Mouse (Mus musculus) layer of hippocampus, adult 8-10 months (tissue): Measurements from ENCODE around the gene Tmem88b. TPM values are rescaled to one million over a fixed set of nuclear protein-coding genes. Genes with fewer than 3 reads are reported as not detected.

ENCODE experiments used
- microRNA-seq, 2 experiments: library from miRNA; unstranded; fragments of <30 nt; microRNA quantifications; one replicate each; pipeline ENCODE4 v1.2.0; 2022
- total RNA-seq, 4 experiments: library from RNA; stranded (reverse); gene quantifications; 2 replicates each; pipeline ENCODE4 v1.2.4; 2022

Tmem88b gene
- total RNA-seq, 4 experiments from 2014 or later: 30.2 to 36.9 (median 34.5) TPM

Small RNAs within 50 kb of the gene (microRNA-seq; reads per million reads assigned to microRNA genes)
- 0 reads per million in 2 experiments for gene Gm27743

Other genes starting within 250 kb of the Tmem88b start
- gene Nadk, start 223.5 kb downstream of the Tmem88b start, total RNA-seq: 10 to 100 TPM; 52.2 to 69.2 (median 59.6) TPM
- gene Slc35e2, start 184.5 kb downstream of the Tmem88b start, total RNA-seq: 10 to 100 TPM; 36.1 to 48.6 (median 42.5) TPM
- 10 to 100 TPM; 42.1 to 54.8 (median 46.9) TPM for gene Cdk11b, start 161.0 kb downstream of the Tmem88b start, total RNA-seq
- gene Gm10563, start 140.5 kb downstream of the Tmem88b start, total RNA-seq: not detected
- 1 to 10 TPM; 2.8 to 5.0 (median 3.5) TPM for gene Mmp23, start 132.5 kb downstream of the Tmem88b start, total RNA-seq
- 100 to 1,000 TPM; 101 to 122 (median 113) TPM for gene Mib2, start 116.7 kb downstream of the Tmem88b start, total RNA-seq
- 10 to 100 TPM; 22.6 to 30.6 (median 26.6) TPM for gene Fndc10, start 91.5 kb downstream of the Tmem88b start, total RNA-seq
- gene Ssu72, start 81.1 kb downstream of the Tmem88b start, total RNA-seq: 10 to 100 TPM; 86.8 to 99.4 (median 88.9) TPM
- 10 to 100 TPM; 32.7 to 35.8 (median 34.4) TPM for gene Tmem240, start 51.1 kb downstream of the Tmem88b start, total RNA-seq
- 10 to 100 TPM; 62.3 to 79.7 (median 65.0) TPM for gene Atad3a, start 24.8 kb downstream of the Tmem88b start, total RNA-seq
- gene Vwa1, start 11.2 kb downstream of the Tmem88b start, total RNA-seq: 10 to 100 TPM; 13.3 to 14.9 (median 14.2) TPM
- not detected for gene Ankrd65, start 4.6 kb upstream of the Tmem88b start, total RNA-seq
- gene Mrpl20, start 17.0 kb upstream of the Tmem88b start, total RNA-seq: 10 to 100 TPM; 74.2 to 85.2 (median 78.2) TPM
- gene Ccnl2, start 26.6 kb upstream of the Tmem88b start, total RNA-seq: 100 to 1,000 TPM in 1 of 4 experiments, 10 to 100 TPM in 3; 69.6 to 104 (median 79.7) TPM
- 100 to 1,000 TPM in 1 of 4 experiments, 10 to 100 TPM in 3; 95.2 to 103 (median 97.9) TPM for gene Aurkaip1, start 45.4 kb upstream of the Tmem88b start, total RNA-seq
- 10 to 100 TPM in 2 of 4 experiments, 1 to 10 TPM in 2; 7.4 to 10.9 (median 9.6) TPM for gene Mxra8, start 53.8 kb upstream of the Tmem88b start, total RNA-seq
- 10 to 100 TPM; 71.0 to 91.3 (median 82.6) TPM for gene Dvl1, start 61.5 kb upstream of the Tmem88b start, total RNA-seq
- under 1 TPM; 0.25 to 0.32 (median 0.31) TPM for gene Tas1r3, start 77.5 kb upstream of the Tmem88b start, total RNA-seq
- gene Cptp, start 83.6 kb upstream of the Tmem88b start, total RNA-seq: 10 to 100 TPM; 27.8 to 41.9 (median 29.5) TPM
- 10 to 100 TPM; 30.5 to 40.2 (median 35.9) TPM for gene Ints11, start 83.7 kb upstream of the Tmem88b start, total RNA-seq
- gene Pusl1, start 105.9 kb upstream of the Tmem88b start, total RNA-seq: 10 to 100 TPM; 54.8 to 64.2 (median 57.7) TPM
- 100 to 1,000 TPM; 116 to 124 (median 120) TPM for gene Acap3, start 105.9 kb upstream of the Tmem88b start, total RNA-seq
- 10 to 100 TPM; 58.5 to 69.0 (median 66.3) TPM for gene Ube2j2, start 158.0 kb upstream of the Tmem88b start, total RNA-seq
- gene C1qtnf12, start 176.4 kb upstream of the Tmem88b start, total RNA-seq: 10 to 100 TPM; 13.6 to 29.5 (median 18.1) TPM
- 10 to 100 TPM in 1 of 4 experiments, 1 to 10 TPM in 3; 9.2 to 11.3 (median 9.7) TPM for gene B3galt6, start 206.8 kb upstream of the Tmem88b start, total RNA-seq
- 100 to 1,000 TPM; 202 to 230 (median 217) TPM for gene Sdf4, start 207.0 kb upstream of the Tmem88b start, total RNA-seq
- 1 to 10 TPM; 1.1 to 3.5 (median 2.0) TPM for gene Tnfrsf4, start 228.0 kb upstream of the Tmem88b start, total RNA-seq
- gene Tnfrsf18, start 240.3 kb upstream of the Tmem88b start, total RNA-seq: not detected